Mouse (Mus musculus) gastrocnemius, postnatal 4 days (tissue): Measurements from ENCODE around the gene Phactr1. TPM values are rescaled to one million over a fixed set of nuclear protein-coding genes. Genes with fewer than 3 reads are reported as not detected.
A peak's percentile ranks its signal among the peaks of the same experiment; 100 is the strongest.

Experiments
- DNase-seq, 2 experiments: peaks; one replicate each; pipeline ENCODE4 v3.0.0; 2021 to 2022; ENCODE audit warnings: low spot score in 2 of 2, mixed read lengths in 2 of 2
- total RNA-seq, 2 experiments: library from RNA; stranded (reverse); gene quantifications; 2 replicates each; pipeline ENCODE4 v1.2.3; 2021

The Phactr1 gene
- total RNA-seq, 2 experiments from 2014 or later = 14.0 to 14.1 TPM

DNA sequence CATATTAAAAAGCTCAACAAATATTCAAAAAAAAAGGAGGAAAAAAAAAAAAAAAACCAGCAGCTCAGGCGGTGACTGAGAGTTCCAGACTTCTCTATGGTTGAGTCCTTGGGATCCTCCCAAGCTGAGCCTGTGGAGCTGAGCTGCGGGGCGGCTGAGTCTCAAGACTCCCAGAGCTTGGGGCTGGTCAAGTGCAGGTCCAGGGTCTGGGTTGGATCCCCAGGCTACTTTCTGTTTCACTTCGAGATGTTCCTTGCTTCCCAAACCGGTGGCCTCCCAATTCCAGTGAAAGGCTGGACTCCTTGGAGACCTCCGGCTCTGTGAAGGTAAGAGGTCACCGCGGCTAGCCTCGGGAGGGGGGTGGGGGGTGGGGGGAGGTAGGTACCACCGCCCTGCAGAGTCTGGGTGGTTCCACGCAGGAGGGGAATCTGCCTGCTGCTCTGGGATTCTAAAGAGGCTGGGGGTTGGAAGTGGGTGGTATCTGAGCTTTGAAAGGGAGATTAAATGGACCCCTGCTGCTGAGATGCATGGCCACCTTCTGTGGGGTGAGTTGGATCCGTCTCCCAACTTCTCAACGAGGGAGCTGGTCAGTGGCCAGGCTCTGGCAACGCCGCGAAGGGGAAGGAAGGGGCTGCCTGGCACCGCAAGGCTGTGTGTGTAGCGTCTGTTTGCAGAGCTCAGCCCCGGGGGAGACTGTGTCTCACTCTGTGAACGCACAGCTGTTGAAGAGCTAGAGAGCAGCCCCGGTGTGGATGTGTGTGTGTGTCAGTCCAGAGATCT lies 185.9 kb downstream of the Phactr1 start:
- peak; percentile 35 to 62 for DNase-seq

DNA sequence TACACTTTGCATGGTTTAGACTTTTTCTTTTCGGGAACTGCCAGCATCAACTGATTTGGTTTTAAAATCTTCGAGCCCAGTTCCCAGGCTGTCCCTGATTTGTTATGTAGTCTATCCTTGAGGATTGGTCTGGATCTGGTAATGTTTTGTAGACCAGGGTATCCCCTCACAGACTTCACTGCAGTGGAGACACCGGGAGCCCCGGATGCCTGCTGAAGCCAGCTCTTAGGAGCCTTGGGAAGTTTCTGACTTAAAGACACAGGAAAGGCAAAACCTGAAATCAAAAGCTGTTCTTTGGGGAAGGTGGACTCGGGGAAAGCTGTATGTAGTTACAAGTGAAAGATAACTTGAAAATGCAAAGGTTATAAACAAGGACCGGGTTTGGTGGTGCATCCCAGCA lies 186.6 kb downstream of the Phactr1 start:
- peak in 1 of 2 experiments; percentile 17 for DNase-seq

DNA sequence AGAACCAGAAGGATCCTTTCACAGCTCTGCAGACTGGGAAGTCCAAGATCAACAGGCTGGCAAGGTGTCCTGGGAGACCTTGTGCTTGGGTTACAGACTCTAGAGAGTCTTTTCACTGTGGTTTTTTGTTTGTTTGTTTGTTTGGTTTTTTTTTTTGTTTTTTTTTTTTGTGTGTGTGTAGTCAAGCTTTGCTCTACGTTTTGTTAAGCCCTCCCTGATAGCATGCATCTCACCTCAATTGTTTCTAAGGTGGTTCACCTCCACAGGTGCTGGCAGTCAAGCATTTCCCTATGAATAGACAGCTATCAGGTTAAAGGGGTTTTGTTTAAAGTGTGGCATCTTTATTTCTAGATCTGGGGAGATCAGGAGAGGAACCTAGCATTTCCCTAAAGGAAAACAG lies 191.7 kb downstream of the Phactr1 start:
- no peak for DNase-seq

DNA sequence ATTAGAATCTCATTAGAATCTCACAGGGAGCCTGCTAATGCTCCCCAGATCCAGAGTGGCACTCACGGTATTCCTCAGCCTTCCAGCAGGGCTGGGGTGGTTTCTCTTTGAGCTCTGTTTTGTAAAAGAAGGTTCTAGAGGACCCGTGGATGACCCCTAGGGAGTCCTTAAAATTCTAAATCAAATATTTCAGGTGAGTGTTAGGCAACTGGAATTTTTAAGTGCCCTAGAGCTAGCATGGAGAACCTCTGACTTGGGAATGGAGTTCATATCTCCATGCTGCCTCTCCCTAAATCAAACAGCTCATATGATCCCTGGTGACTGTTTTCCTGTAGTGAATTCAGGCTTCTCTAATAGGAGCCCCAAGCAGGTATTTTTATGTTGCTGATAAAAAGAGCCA lies 197.9 kb downstream of the Phactr1 start:
- no peak for DNase-seq

DNA sequence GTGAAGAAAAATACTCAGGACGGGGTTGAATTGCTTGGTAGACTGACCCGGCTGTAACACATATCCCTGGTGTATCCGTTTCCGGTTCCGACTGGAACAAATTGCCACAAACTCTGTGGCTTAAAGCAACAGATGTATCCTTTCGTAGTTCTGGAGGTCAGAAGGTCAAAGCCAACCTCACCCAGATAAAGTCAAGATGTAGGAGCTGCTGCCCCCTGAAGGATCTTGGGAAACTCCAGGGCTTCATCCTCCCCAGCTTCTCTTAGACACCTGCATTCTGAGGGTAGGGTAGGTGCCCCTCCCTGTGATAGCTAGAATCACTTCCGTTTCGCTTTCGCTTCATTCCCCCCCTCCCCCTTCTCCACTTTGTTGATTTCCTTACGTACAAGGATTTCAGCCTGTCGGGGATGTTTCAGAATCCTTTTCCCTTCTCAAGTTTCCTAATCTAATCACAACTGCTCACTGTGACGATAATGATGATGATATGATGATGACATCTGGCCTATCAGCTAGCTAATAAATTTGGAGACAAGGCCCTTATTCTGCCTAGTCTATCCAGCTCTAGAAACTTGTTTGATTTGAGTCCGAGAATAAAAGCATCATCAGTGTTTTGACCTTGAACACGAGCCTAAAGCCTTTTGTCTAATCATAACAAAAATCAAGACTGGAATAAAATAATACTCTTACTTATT lies 203.8 kb downstream of the Phactr1 start:
- DNase-seq = no peak

DNA sequence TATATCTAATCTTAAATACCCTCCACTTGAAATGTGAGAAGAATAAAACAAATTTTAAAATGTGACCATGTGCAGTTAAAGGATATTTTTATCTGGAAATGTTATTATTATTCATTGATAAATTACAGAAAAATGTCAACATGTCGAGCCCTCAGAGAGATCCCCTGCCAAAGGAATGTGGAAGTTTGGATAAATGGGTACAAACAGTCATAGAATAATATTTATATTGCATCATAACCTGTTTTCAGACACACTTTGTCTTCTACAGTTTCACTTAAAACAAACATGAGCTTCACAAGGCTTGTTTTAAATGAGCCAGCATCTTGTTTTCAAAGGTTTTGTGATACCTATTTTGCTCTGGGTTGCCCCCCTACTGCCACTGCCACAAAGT lies 204.3 kb downstream of the Phactr1 start:
- no peak for DNase-seq

DNA sequence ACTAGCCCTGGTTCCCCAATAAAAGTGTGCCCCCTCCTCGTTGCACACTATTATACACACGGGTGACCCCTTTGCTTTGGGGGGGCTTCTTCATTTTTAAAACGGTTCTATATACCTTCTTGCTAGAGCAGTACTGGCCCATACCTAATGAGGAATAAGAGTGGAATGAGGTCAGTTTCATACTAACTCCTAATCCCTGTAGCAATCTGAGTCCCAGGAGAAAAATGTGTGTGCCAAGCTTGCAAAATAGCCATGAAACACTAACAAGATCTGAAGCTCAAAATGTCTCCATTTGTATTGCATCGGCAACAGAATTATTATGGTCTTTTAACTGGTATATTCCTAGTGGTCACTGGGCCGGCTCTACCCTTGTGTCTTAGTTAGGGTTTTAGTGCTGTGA lies 207.3 kb downstream of the Phactr1 start:
- DNase-seq = no peak

DNA sequence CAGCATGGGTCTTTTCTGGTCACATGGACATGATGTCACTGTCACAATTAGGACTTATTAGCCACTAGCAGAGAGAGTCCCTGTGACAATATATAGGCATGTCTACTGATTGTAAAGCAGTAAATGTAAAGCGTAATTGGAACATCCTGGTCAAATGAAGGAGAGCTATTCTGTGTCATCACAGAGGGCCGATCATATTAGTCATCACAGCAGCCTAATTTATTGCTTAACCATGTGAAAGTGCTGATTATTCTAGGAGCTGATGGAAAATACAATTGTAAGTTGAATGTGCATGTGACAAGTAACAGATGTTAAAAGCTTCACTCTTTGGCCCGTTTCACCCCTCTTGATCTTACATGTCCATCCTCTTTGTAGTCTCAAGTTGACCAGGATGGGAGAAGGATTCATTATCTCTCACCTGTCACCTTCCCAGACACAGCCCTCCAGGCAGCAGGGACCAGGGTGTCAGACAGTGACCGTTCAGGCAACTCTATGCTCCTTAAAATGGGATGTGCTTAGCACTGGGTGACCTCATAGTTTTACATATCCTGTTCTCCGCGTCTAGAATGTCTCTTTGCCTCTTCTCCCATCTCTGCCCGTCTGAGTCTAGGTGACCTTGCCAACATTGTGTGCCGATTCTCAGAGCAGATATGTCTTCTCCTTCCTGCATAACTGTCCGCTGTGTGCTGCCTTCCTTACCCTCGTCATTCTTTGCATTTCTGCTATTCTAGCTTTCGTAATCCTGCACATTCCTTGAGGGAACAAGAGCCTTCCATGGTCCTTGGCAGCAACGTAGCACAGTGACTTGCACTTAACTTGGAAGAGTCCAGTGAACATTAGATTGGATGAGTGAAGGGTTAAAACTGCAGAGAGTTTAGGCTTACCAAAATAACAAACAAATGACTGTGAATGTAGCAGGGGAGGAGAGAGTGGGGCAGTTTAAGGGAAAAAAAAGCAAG lies 209.4 kb downstream of the Phactr1 start:
- no peak for DNase-seq

DNA sequence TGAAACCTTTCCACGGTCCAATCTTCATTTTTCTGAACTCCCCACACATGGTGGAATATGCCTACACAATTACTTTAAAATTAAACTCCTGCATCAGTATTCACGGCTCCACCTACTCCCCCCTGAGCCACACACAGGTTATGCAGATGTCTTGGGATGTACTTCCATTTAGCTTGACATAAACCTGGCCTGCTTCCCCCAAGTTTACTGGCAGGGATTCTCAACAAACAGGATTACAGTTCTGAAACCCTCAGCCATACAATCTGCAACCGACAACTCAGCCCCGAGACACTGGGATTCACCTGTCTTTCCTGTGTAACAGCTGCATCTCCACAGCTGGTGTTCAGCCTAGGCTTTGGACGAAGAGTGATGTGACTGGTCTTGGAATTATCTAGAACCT lies 210.2 kb downstream of the Phactr1 start:
- DNase-seq = no peak

DNA sequence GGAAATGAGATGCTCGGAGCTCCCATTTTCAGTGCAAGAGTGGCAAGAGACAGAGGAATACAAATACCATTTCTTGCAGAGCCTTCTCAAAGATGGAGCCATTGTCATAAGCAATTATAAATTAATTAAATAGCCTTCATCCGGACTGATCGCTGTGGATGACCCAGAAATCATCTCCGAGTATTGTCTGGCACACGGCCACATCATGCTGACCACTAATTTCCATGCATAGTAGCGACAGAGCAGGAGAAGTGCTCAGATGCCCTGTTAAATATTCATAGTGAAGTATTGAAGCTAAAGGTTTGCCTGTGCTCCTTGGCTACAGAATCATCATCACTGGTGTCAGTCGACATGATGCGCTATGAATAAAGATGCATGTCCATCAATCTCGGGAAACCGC lies 213.6 kb downstream of the Phactr1 start:
- DNase-seq = no peak

DNA sequence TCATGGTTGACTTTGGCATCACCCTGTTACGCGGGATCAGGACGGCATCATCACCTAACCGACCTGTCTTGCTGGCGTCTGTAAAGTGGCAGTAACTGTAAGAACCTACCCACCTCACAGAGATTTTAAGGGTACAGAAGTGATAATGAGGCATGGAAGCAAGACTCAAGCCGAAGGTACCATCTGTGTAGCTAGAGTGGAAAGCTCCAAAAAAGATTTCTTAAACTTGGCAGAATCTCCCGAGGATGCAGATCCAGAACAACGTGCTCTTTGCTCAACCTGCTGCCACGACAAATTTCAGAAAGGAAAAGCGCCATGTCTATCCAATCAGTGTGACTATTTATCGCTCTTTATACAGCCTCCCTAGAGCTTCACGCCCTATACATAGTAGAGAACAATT lies 214.2 kb downstream of the Phactr1 start:
- no peak for DNase-seq

DNA sequence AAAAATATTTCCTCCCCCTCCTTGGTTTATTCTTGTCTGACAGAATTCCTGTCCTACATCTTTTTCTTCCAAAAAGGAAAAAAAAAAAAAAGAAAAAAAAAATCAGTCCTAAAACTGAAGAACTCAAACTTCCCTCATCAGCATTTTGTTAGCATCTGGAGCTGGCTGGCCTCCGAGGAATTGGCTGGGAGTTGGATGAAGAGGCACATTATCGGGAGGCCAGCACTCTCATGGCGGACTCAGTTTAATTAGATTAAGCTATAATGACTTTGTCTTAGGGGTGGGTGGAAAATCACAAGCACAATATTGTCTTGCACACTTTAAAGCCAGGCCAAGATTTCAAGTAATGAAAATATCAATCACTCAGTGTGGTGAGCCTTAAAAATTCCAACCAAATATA lies 215.6 kb downstream of the Phactr1 start:
- peak in 1 of 2 experiments; percentile 37 for DNase-seq

DNA sequence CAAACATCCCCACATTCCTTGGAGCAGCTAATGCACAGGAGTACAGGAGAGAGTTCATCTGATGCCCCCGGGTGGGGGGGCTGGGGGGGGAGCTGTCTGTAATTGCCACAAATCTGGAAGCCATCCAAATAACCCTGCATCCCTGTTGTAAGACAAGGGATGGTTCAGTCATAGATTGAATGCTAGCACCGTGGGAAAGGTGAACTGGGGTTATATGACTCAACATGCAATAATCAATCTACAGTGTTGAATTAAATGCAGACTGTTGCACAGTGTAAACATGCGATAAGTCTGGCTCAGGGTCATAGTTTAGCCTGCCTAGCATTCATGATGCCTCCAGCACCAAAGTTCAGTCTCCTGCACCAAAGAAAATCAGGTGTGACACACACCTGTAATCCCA lies 219.2 kb downstream of the Phactr1 start:
- DNase-seq = no peak

DNA sequence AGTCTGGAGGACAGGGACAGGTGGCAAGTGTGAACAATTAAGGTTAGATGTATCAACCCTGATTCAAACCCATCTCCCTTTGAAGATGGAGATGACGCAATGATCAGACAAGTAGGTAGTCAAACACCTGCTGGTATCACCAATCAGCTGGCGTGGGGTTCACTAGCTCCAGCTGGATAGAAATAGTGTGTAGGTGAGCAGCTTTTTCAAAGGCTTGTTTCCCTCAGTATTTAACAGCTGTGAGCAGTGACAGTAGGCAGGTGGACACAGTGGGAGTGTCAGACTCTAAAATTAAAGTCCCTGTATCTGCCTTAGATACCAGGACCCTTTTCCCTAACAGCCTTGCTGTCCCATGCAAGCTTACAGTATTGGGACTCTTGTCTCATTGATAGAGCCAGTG lies 221.4 kb downstream of the Phactr1 start:
- DNase-seq = no peak

DNA sequence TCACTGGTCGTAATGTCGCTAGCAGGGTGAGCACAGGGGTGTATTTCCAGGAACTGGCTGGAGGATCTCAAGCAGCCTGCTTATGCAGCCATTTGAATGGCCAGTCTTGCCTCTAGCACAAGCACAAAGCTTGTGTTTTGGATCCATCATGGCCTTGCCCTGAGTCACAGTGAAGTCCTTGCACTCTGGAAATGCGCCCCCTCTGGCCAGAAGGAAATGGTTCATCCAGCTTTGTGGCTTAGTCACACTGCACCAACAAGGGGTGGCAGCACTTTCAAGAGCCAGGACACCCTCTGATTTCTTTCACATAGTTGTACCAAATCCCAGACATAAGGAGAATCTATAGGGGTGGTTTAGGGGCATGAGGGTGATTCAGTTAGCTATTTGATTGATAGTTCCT lies 222.4 kb downstream of the Phactr1 start:
- no peak for DNase-seq

DNA sequence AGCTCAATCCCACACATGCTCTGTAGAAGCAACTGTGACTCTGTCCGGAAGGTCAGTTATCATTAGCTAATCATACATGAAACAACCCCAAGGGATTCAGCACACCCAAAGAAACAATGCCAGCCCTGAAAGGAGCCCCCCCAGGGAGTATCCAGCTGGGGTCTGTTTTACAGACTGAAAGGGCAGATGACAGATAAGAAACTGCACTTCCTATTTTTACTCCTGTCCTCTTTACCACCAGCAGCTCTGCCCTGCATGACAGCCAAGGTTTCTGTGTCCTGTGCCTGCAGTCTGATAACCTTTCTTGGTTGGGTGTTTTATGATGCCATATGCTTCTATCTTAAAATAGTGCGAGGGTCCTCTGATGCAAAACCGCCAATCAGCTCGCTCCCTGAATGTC lies 225.4 kb downstream of the Phactr1 start:
- DNase-seq = no peak

DNA sequence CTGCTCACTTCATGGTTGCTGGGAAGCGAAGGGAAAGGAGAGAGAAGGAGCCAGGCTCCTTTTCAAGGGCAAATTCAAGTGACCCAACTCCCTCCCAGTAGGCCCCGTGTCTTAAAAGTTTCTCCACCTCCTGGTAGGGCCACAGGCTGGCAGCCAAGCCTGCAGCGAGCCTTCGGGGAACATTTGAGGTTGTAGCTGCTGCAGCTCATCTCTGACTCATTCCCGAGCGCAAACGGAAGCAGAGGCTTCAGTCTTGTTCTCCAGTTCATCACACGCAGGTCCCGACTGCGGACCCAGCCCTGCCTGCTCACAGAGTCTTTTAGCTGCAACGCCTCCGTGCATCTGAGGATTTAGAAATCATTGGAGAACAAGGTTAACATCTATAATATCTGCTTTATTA lies 226.6 kb downstream of the Phactr1 start:
- DNase-seq = no peak

DNA sequence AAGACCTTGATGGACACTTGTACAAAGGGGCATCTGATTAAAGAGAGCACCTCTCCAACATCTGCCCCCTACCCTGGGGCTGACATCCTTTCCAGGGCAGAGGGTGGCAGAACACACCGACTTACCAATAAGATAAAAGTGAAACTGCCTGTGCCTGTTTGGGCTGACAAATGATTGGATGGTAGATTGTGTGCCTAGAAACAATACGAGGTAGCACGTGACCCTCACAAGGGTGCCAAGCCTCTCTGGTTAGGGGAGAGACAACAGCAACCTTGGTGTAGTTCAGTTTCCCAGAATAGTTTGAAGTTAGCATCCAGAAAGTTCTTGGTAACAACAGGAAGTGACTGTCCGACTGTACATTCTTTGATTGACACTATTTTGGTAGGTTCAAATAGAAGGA lies 234.7 kb downstream of the Phactr1 start:
- no peak for DNase-seq

DNA sequence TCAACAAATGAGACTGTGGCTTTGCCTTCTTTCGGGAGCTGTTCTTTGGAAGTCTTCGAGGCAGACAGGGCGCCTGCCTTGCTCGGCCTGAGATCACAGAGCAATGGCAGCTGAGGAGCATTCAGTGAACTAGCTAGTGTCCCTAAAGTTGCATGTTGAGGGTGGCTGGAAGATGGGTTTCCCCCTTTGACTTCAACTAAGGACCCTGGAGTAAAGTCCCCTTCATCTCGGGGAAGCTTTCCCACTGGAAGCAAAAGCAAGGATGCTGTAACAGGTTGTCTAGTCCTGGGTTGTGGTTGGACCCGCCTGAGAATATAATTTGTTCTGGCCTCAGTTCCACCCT lies 235.4 kb downstream of the Phactr1 start:
- DNase-seq = no peak

DNA sequence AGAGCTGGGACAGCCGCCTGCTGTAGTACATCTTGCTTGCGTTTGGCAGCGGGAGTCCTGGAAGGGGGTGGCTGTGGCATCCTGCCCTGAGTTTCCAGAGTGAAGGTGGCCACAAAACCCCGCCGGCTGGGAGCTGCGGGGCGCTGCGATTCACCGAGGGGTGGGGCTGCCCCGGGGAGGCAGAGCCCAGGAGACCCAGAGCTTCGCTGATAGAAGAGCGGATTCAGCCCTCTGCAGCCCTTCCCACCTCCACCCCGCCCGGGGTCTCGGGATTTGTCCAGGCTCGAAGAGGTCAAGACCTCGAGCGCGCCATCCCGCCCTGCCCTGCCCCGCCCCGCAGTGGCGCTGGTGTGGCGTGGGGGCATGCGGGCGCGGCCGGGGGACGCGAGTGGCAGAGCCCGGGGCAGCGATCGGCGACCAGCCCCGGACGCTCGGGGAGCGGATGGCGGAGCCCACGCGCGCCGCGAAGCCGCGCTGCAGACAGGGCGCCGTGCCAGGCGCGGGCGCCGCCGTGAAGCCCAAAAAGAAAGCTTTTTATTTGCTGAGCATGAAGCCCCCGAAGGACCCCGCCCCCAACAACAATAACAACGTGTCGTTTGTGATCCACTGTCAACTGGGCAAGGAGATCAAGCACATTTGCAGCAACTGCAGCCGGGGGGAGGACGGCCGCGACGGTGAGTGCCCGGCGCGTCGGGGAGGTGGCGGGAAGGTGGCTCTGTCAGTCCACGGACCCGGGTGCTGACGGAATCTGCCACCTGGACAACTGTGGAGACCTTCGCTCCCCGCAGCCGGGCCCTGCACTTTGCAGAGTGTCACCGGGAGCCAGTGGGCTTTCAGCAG lies 236.0 kb downstream of the Phactr1 start:
- DNase-seq = peak; percentile 21 to 47

DNA sequence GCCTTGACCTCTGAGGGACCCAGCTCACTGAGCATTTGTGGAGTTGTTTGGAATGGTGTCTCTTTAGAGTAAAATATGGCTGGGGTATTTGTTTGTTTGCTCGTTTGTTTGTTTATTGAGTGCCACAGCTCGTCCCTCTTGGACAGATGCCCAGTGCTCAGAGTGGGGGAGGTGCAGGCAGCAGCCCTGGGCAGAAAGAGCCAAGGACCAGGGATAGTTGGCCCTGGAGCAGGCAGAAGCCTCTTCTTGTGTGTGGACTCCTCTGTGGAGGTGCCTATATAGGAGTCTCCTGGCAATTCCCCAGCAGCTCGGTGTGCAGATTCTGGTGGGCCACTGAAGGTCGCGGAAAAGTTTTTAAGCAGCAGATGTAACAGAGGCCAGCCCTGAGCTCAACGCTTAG lies 236.8 kb downstream of the Phactr1 start:
- peak in 1 of 2 experiments; percentile 33 for DNase-seq
